Mouse (Mus musculus): ENCODE measurements around the gene Pdzd2.

- no peak for TF ChIP-seq CTCF (IDR thresholded peaks at IDR 0.05; ENCODE audit: borderline replicate concordance, insufficient read depth, low read length)
- TF ChIP-seq POLR2A (IDR thresholded peaks at IDR 0.05; ENCODE audit: low read depth, low read length), result no peak
These were observed 308.0 kb downstream of the Pdzd2 start for GRCm38 (mm10) chr15:12431684-12432083.

Data from embryonic fibroblast, embryonic 13.5 days (primary cell).